Mouse (Mus musculus): ENCODE results near the gene Ckap2. TPM values are rescaled to one million over a fixed set of nuclear protein-coding genes. Genes with fewer than 3 reads are reported as not detected.

Ckap2 gene
- total and polyA plus RNA-seq, 3 experiments = 25.5 to 33.6 TPM; not detected in 1

- TF ChIP-seq MXI1 (IDR thresholded peaks at IDR 0.05; ENCODE audit: low read depth, low read length) = peak; percentile 88; the same call in 1 of the 2 replicates
- TF ChIP-seq POLR2AphosphoS2 (IDR thresholded peaks at IDR 0.05; ENCODE audit: low read length) = no peak
- TF ChIP-seq KAT2A (conservative IDR thresholded peaks at IDR 0.05; ENCODE audit: low read depth, low read length) = peak; percentile 2; the same call in 1 of the 2 replicates
- TF ChIP-seq GATA1 (IDR thresholded peaks at IDR 0.05; ENCODE audit: low read depth, low read length) = no peak
- peak; percentile 74; the same call in 1 of the 2 replicates for TF ChIP-seq SIN3A (IDR thresholded peaks at IDR 0.05; ENCODE audit: low read length)
- no peak for TF ChIP-seq USF2 (IDR thresholded peaks at IDR 0.05; ENCODE audit: borderline replicate concordance in 1 of 2, insufficient read depth in 1 of 2, low read depth in 1 of 2, low read length in 2 of 2)
- peak; percentile 27 for TF ChIP-seq HCFC1 (IDR thresholded peaks at IDR 0.05; ENCODE audit: low read depth, low read length)
Observed at GRCm38 (mm10) chr8:22192660-22193431, 7.2 kb upstream of the Ckap2 start, which contains the start of gene Vps36 (continued).

GRCm38 (mm10) chr8:22184884-22185283 is 735 bp downstream of the Ckap2 start:
- DNase-seq (ENCODE audit: low read depth, low spot score) = peak; percentile 78
- H3K9ac ChIP-seq (ENCODE audit: control insufficient read depth, low read depth, low read length, poor library complexity, severe bottlenecking) = peak overlapping the region; percentile 99
- H3K4me1 ChIP-seq (ENCODE audit: control insufficient read depth in 1 of 2, insufficient read depth in 2 of 2, low read length in 2 of 2) = peaks cover 3 to 4% of the 10 kb centered on the region in 2 experiments; a peak in 3 of 4 replicates
- H3K27me3 ChIP-seq (ENCODE audit: control insufficient read depth in 1 of 2, insufficient read depth in 2 of 2, low read length in 2 of 2) = no peaks in the 10 kb centered on the region
- H3K36me3 ChIP-seq (ENCODE audit: control insufficient read depth in 1 of 2, insufficient read depth in 2 of 2, low read length in 2 of 2) = peaks cover 2 to 10% of the 10 kb centered on the region in 2 experiments; a peak in 3 of 4 replicates
- no peak for TF ChIP-seq USF2 (IDR thresholded peaks at IDR 0.05; ENCODE audit: borderline replicate concordance in 1 of 2, insufficient read depth in 1 of 2, low read depth in 1 of 2, low read length in 2 of 2)
- TF ChIP-seq TBP (IDR thresholded peaks at IDR 0.05; ENCODE audit: low read depth, low read length) = 0 out of 2 replicates have a peak, but pooled peaks have one; percentile 8
- H3K79me2 ChIP-seq (ENCODE audit: control insufficient read depth, insufficient read depth, low read length, poor library complexity) = peaks cover 23% of the 10 kb centered on the region
- peak overlapping the region; percentile 66 to 97 for H3K4me3 ChIP-seq (ENCODE audit: control insufficient read depth in 1 of 2, insufficient read depth in 1 of 2, low read depth in 2 of 2, low read length in 2 of 2)
- H3K27ac ChIP-seq (ENCODE audit: control insufficient read depth, low read depth, low read length) = no peak overlapping the region
- no peaks in the 10 kb centered on the region for H3K9me3 ChIP-seq (replicated peaks; ENCODE audit: insufficient read depth, low read length)

GRCm38 (mm10) chr8:22175966-22176365 is 9.7 kb downstream of the Ckap2 start:
- Histone ChIP-seq H3K79me2 (ENCODE audit: control insufficient read depth, insufficient read depth, low read length, poor library complexity) (peaks cover 4% of the 10 kb centered on the region; the same call in 1 of the 2 replicates), H3K9ac (ENCODE audit: control insufficient read depth, low read depth, low read length, poor library complexity, severe bottlenecking) (no peak overlapping the region), H3K27me3 (ENCODE audit: control insufficient read depth in 1 of 2, insufficient read depth in 2 of 2, low read length in 2 of 2) (no peaks in the 10 kb centered on the region), H3K27ac (ENCODE audit: control insufficient read depth, low read depth, low read length) (no peak overlapping the region), H3K9me3 (replicated peaks; ENCODE audit: insufficient read depth, low read length) (no peaks in the 10 kb centered on the region), H3K36me3 (ENCODE audit: control insufficient read depth in 1 of 2, insufficient read depth in 2 of 2, low read length in 2 of 2) (peaks cover 0 to 36% of the 10 kb centered on the region in 2 experiments; a peak in 2 of 4 replicates), H3K4me1 (ENCODE audit: control insufficient read depth in 1 of 2, insufficient read depth in 2 of 2, low read length in 2 of 2) (no peaks in the 10 kb centered on the region), H3K4me3 (ENCODE audit: control insufficient read depth in 1 of 2, insufficient read depth in 1 of 2, low read depth in 2 of 2, low read length in 2 of 2) (no peak overlapping the region)
- DNase-seq (ENCODE audit: low read depth, low spot score) = peak; percentile 19
- peak; percentile 17 to 30 (median 19); a peak in 3 of 6 replicates for TF ChIP-seq CTCF (IDR thresholded peaks at IDR 0.05 in 2 of 3, conservative IDR thresholded peaks at IDR 0.05 in 1 of 3; ENCODE audit: control insufficient read depth in 1 of 3, insufficient read depth in 1 of 3, low read depth in 2 of 3, low read length in 3 of 3, poor library complexity in 1 of 3, severe bottlenecking in 1 of 3)
- no peak for TF ChIP-seq TCF12 (IDR thresholded peaks at IDR 0.05; ENCODE audit: low read depth, low read length)

Data from MEL (cell line).